Mouse (Mus musculus) olfactory bulb, adult 2 months (tissue): ENCODE data around the gene Cx3cl1.

ENCODE experiments used
- CTCF ChIP-seq: fragments of 200-500 bp; IDR thresholded peaks from 2 replicates; pipeline ENCODE4 v1.5.1; 2012; ENCODE audit warnings: low read depth, mild to moderate bottlenecking, low read length, moderate library complexity; ENCODE audit not compliant: insufficient read depth
- POLR2A ChIP-seq: fragments of 200-500 bp; IDR thresholded peaks from 2 replicates; pipeline ENCODE4 v1.6.1; 2012; ENCODE audit warnings: mild to moderate bottlenecking, low read depth, low read length, moderate library complexity; ENCODE audit not compliant: insufficient read depth

DNA sequence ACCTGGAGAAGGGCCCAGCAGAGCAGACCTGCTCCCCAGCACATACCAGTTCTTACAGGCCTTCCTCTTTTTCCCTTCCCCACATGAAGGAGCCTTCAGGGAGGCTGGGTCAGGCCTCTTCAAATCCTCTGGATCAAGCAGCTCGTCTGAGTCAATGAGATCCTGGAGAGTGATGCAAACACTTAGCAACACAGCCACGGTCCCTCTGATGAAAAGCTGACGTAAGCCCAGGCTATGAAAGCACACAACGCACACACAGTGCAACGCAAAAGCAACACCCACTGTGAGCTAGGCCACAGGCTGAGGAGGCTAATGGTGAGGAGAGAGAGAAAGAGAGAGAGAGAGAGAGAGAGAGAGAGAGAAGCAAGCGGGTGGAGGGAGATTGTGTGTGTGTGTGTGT lies 53.4 kb downstream of the Cx3cl1 start:
- TF ChIP-seq CTCF (no peak), POLR2A (no peak)
